Mouse (Mus musculus) ES-Bruce4 (cell line): ENCODE results near the gene Elf4. TPM values are rescaled to one million over a fixed set of nuclear protein-coding genes. Genes with fewer than 3 reads are reported as not detected.

Experiments
- H3K27ac ChIP-seq: 2 replicates; pipeline ENCODE4 v1.5.1; 2012; ENCODE audit warnings: low read length, inconsistent platforms; ENCODE audit not compliant: insufficient read depth
- H3K27me3 ChIP-seq: 2 replicates; pipeline ENCODE4 v1.6.1; 2012; ENCODE audit warnings: mild to moderate bottlenecking, low read length, inconsistent platforms; ENCODE audit not compliant: control insufficient read depth, poor library complexity, insufficient read depth, severe bottlenecking
- H3K36me3 ChIP-seq: 2 replicates; pipeline ENCODE4 v1.6.1; 2012; ENCODE audit warnings: inconsistent platforms, mild to moderate bottlenecking, low read length, moderate library complexity; ENCODE audit not compliant: control insufficient read depth, poor library complexity, insufficient read depth, severe bottlenecking
- H3K4me1 ChIP-seq: one replicate; pipeline ENCODE4 v1.8.1; 2011; ENCODE audit warnings: low read length; ENCODE audit not compliant: control insufficient read depth, insufficient read depth
- H3K4me3 ChIP-seq: 2 replicates; pipeline ENCODE4 v1.5.1; 2011; ENCODE audit warnings: low read depth, mild to moderate bottlenecking, low read length
- H3K9ac ChIP-seq: 2 replicates; pipeline ENCODE4 v1.6.1; 2012; ENCODE audit warnings: low read depth, mild to moderate bottlenecking, inconsistent platforms; ENCODE audit not compliant: poor library complexity, severe bottlenecking
- H3K9me3 ChIP-seq: replicated peaks from 2 replicates; pipeline ENCODE4 v1.6.1; 2012; ENCODE audit warnings: mild to moderate bottlenecking, low read length, inconsistent platforms; ENCODE audit not compliant: control insufficient read depth, poor library complexity, insufficient read depth, severe bottlenecking
- CTCF ChIP-seq: IDR thresholded peaks from one replicate; pipeline ENCODE4 v1.8.1; 2011; ENCODE audit warnings: low read depth, low read length
- EP300 ChIP-seq: IDR thresholded peaks from 2 replicates; pipeline ENCODE4 v1.6.1; 2011; ENCODE audit warnings: low read depth, low read length; ENCODE audit not compliant: insufficient read depth
- POLR2A ChIP-seq: IDR thresholded peaks from one replicate; pipeline ENCODE4 v1.8.1; 2011; ENCODE audit warnings: low read length; ENCODE audit not compliant: insufficient read depth
- polyA plus RNA-seq: library from polyadenylated mRNA; stranded (reverse); fragments of >200 nt; gene quantifications from 2 replicates; pipeline ENCODE4 v1.2.4, GENCODE M21; 2011; ENCODE audit warnings: low read depth; ENCODE audit not compliant: missing spikeins, insufficient read depth, insufficient read length

Elf4 gene
- polyA plus RNA-seq, 1 experiment: 6.1 TPM

DNA sequence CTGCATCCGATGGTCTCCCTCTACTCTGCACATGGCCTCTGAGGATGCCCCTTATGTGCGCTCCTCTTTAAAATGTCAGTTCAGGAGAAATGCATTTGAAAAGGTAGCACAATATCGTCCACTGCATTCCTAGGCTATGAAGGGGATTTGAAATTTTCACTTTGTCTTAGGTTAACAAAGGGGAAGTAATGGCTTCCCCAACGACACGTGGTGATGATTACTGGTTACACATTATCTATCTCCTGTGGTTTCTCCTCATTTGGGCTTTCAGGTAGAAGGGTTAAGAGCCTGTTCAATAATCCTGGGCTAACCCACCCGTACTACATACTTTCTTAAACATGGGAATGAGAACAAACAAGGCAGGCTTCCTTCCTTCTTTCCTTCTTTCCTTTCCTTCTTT is 73.6 kb downstream of the Elf4 start:
- Histone ChIP-seq H3K9ac (no peak overlapping the region), H3K9me3 (no peaks in the 10 kb centered on the region), H3K27ac (no peak overlapping the region), H3K27me3 (no peaks in the 10 kb centered on the region), H3K4me1 (no peaks in the 10 kb centered on the region), H3K4me3 (no peak overlapping the region), H3K36me3 (no peaks in the 10 kb centered on the region)
- no peak for TF ChIP-seq EP300
- no peak for TF ChIP-seq CTCF
- no peak for TF ChIP-seq POLR2A

DNA sequence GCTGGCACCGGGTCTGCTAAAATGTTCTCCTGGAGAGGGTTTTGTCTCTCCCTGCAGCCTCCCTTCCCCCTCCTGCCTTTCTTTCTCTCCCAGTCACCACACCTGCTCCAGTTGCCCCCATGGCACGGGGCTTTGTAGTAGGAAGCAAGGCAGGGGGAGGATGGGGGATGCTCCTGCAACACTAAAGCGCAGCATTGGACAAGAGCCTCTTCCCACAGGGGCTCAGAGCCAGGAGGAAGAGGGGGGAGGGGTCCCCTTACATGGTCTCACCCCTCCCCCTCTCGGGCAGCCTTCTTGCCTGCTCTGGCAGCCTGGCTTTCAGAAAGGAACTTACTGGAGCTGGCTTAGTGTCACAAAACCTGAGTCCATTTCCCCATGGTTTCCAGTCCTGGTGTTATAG is 77.0 kb downstream of the Elf4 start:
- Histone ChIP-seq H3K27me3 (no peaks in the 10 kb centered on the region), H3K4me3 (no peak overlapping the region), H3K27ac (no peak overlapping the region), H3K4me1 (no peaks in the 10 kb centered on the region), H3K36me3 (no peaks in the 10 kb centered on the region), H3K9ac (no peak overlapping the region), H3K9me3 (no peaks in the 10 kb centered on the region)
- TF ChIP-seq EP300: no peak
- no peak for TF ChIP-seq CTCF

DNA sequence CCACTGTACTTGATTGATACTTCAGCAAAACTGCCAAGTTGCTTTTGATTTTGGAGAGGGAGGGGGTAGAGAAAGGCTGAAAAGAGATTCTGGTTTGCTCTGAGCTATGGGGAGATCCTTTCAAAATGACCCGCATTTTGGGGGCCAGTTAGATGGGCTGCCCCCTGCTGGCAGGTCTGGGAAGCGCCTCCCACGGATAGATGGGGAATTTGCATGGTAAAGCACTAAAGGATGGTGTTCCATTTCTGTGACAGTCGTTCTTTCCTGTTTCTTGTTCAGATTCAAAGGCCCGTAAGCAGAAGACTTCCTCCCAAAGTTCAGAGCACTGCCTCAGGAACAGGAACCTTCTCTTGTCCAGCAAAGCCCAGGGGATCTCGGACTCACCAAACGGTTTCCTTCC is 79.3 kb downstream of the Elf4 start:
- H3K9me3 ChIP-seq: no peaks in the 10 kb centered on the region
- no peak overlapping the region for H3K4me3 ChIP-seq
- no peaks in the 10 kb centered on the region for H3K27me3 ChIP-seq
- H3K4me1 ChIP-seq: no peaks in the 10 kb centered on the region
- no peaks in the 10 kb centered on the region for H3K36me3 ChIP-seq
- peak; percentile 62 for TF ChIP-seq CTCF
- no peak for TF ChIP-seq EP300
- no peak overlapping the region for H3K27ac ChIP-seq
- no peak overlapping the region for H3K9ac ChIP-seq

DNA sequence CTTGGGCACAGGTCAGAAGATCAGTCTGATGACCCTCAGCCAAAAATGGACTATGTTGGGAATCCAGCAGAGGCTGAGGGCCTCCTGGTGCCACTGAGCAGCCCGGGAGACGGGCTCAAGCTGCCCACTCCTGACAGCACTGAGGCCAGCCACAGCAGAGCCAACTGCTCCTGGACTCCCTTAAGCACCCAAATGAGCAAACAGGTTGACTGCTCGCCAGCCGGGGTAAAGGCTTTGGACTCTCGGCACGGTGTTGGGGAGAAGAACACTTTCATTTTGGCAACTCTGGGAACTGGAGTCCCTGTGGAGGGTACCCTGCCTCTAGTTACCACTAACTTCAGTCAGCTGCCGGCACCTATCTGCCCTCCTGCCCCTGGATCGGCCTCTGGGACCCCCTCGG is 95.1 kb downstream of the Elf4 start:
- Histone ChIP-seq H3K4me3 (no peak overlapping the region), H3K9me3 (no peaks in the 10 kb centered on the region), H3K9ac (no peak overlapping the region), H3K4me1 (peaks cover 2% of the 10 kb centered on the region), H3K27ac (no peak overlapping the region), H3K27me3 (no peaks in the 10 kb centered on the region), H3K36me3 (no peaks in the 10 kb centered on the region)
- TF ChIP-seq EP300 (no peak), POLR2A (no peak), CTCF (no peak)

DNA sequence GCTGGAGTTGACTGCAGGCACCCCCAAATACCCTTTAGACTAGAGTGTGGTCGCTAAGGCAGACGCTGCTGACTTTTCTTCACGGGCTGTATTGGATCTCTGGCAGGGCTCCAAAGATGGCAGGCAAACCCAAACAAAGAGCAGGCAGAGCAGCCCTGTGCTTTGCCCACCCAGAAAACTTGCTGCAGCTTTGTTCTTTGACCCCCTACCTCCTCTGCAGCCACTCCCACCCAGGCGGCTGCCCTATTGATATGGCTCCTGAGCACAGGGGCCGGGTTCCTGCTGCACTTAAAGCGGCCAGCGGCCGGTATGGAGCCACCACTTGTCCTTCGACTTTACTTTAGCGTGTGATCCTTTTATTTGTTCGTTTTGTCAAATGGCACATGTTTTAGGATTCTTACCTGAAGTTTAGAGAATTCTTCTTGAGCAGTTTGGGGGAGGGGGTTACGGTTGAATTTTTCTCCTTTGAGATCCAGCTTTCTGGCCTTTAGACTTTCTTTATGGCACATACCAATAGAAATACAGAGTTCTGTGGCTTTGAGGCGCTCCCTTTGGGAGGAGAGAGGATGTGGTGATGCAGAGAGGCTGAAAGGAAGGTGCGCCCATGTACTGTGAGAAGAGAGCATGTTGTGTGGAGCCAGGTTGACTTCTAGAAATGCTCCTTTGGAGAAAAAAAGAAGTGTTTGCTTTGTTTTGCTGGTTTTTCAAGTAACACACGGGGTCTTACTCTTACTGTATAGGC is 96.9 kb downstream of the Elf4 start:
- Histone ChIP-seq H3K36me3 (no peaks in the 10 kb centered on the region), H3K4me1 (peaks cover 2% of the 10 kb centered on the region), H3K9ac (no peak overlapping the region), H3K27me3 (no peaks in the 10 kb centered on the region), H3K9me3 (no peaks in the 10 kb centered on the region), H3K27ac (no peak overlapping the region), H3K4me3 (no peak overlapping the region)
- TF ChIP-seq EP300: no peak
- TF ChIP-seq POLR2A: no peak
- TF ChIP-seq CTCF: no peak

Other genes with a start within 250 kb of the Elf4 start
- gene Utp14a, start 206.3 kb downstream of the Elf4 start, polyA plus RNA-seq: 61.6 and 62.7 TPM in 2 replicates
- 9.9 and 11.3 TPM in 2 replicates for gene Bcorl1, start 121.8 kb downstream of the Elf4 start, polyA plus RNA-seq
- 45.9 and 47.4 TPM in 2 replicates for gene Aifm1, start 50.4 kb upstream of the Elf4 start, polyA plus RNA-seq
- 0.97 and 1.4 TPM in 2 replicates for gene Rab33a, start 56.2 kb upstream of the Elf4 start, polyA plus RNA-seq
- 40.8 and 47.4 TPM in 2 replicates for gene Zfp280c, start 131.4 kb upstream of the Elf4 start, polyA plus RNA-seq
- gene Slc25a14, start 160.3 kb upstream of the Elf4 start, polyA plus RNA-seq: 7.4 and 8.2 TPM in 2 replicates
- gene Gpr119, start 211.3 kb upstream of the Elf4 start, polyA plus RNA-seq: not detected in 2 replicates
- 27.9 and 31.1 TPM in 2 replicates for gene Rbmx2, start 231.9 kb upstream of the Elf4 start, polyA plus RNA-seq